Mouse (Mus musculus) cerebellum, adult 11-12 months (tissue): Measurements from ENCODE around the gene 4931422A03Rik.
A peak's percentile ranks its signal among the peaks of the same experiment; 100 is the strongest.
"Not testable (repeated sequence)": the region's sequence is repeated elsewhere in the genome, so short reads cannot be mapped to it uniquely, and the experiment has no call there.

Experiments
- DNase-seq: peaks from one replicate; pipeline ENCODE4 v3.0.0; 2022

The 4931422A03Rik gene

GRCm38 (mm10) chr2:104024656-104025055 is 3.5 kb downstream of the 4931422A03Rik start:
- DNase-seq, result no peak

DNA sequence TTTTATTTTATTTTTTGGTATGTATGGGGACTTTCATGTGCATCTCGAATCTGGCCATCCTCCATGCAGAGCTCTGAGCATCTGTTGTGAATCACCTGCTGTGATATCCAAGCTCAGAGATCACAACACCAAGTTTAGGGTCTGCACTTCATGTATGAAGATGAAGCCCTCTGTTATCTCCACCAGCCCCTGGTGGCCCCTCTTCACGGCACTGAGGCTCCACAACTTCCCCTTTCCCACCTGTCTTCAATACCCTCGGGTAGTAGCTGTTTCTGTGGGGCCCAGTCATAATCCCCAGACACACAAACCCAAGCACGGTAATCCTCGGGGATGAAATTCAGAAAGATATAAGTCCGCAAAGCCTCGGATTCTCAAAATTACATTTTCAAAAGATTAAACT is 5.1 kb downstream of the 4931422A03Rik start:
- DNase-seq, result no peak

GRCm38 (mm10) chr2:104008853-104009252 is 19.3 kb downstream of the 4931422A03Rik start:
- not testable (repeated sequence) for DNase-seq

GRCm38 (mm10) chr2:104007793-104008519 is 20.2 kb downstream of the 4931422A03Rik start:
- DNase-seq, result no peak

DNA sequence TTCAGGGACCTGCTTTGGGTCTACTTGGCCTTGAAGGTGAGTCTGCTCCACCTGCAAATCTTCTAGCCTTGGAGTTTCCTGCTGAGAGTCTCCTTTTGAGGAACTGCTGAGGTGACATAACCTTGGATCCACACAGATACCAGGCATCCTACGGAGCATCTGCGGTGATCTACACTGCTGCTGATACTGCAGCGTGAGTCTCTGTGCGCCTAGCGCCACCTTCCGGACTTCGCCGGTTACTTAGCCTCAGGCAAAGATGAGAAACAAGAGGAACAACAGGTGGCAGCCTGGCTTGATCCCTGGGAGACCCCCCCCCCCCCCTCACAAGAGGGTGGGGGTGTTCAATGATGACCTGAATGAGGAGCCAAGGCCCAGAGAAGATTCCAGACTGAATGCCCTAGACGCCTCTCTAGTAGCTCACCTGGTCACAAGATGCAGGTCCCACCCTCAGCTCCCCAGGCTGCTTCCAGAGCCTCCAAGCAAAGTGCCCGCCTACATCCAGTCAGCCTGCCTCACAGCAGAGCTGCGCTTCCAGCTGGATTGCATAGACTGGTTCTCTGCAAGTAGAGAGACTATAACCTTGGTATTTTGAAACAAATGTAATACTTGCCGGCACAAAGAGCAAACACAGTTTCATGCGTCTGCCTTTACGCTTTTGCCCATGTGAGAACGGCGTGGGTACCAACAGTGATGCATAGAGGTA is 25.3 kb downstream of the 4931422A03Rik start:
- DNase-seq, result no peak

DNA sequence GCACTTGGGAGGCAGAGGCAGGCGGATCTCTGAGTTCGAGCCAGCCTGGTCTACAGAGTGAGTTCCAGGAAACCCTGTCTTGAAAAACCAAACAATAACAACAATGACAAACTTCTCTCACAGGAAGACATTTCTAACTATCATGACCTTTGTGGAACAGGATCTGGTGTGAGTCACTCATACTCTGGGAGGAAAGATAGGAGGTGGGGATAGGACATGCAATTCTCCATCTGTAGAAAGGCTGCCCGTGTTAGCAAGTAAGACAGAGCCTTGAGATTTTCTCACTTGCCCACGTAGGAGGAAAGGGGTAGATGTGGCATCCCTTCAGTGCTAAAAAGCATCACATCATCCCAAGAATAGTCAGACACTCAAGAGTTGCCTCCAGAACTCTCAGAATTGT is 26.3 kb downstream of the 4931422A03Rik start:
- DNase-seq, result no peak

DNA sequence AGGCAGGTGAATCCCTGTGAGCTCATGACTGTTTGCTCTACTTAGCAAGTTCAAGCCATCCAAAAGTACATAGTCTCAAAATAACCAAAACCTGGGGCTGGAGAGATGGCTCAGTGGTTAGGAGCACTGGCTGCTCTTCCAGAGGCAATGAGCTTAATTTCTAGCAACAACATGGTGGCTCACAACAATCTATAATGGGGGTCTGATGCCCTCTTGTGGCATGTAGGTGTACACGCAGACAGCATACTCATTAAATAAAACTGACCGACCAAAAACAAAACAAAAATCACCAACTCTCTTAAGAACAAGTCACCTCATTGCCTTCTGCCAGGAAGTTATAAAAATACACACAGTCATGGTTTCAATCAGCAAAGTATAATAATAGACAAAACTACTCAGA is 27.1 kb downstream of the 4931422A03Rik start:
- no peak for DNase-seq

- no peak for DNase-seq
These were observed 35.4 kb downstream of the 4931422A03Rik start for GRCm38 (mm10) chr2:103992618-103993332.

DNA sequence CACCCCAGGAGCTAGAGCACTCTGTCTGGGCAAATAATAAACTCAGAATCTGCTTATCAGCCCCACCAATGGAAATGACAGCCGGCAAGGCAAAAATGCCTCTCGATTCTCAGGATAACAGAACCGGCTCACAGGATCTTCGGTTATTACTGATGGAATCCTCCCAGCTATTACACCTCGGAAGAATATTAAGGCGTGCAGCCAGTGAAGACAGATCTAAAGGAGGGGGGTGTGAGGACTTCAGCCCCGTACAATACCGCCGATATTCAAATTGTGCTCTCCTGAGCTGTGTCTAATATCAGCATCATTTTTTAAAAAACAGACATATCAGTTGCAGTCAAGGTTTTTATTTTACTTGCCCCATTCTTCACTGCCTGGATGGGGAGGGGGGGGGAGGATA is 36.0 kb downstream of the 4931422A03Rik start:
- DNase-seq, result no peak

DNA sequence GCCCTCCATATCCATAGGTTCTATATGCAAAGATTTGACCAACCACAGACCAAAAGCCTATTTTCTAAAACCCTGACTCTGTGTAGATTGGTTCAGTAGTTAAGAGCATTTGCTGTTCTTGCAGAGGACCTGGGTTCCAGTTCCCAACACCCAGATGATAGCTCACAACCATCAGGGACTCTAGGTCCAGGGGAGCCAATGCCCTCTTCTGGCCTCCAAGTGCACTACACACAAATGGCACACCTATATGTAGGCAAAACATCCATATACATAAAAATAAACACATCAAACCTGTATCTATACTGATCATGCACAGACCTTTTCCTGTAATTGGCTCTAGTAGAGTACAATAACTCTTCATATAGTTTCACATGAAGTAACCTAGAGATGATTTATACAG is 36.9 kb downstream of the 4931422A03Rik start:
- no peak for DNase-seq

GRCm38 (mm10) chr2:103989724-103990123 is 38.4 kb downstream of the 4931422A03Rik start:
- no peak for DNase-seq

- not testable (repeated sequence) for DNase-seq
These were observed 40.6 kb downstream of the 4931422A03Rik start for GRCm38 (mm10) chr2:103987595-103987994.

- DNase-seq, result no peak
These were observed 45.0 kb downstream of the 4931422A03Rik start for GRCm38 (mm10) chr2:103983146-103983545.

DNA sequence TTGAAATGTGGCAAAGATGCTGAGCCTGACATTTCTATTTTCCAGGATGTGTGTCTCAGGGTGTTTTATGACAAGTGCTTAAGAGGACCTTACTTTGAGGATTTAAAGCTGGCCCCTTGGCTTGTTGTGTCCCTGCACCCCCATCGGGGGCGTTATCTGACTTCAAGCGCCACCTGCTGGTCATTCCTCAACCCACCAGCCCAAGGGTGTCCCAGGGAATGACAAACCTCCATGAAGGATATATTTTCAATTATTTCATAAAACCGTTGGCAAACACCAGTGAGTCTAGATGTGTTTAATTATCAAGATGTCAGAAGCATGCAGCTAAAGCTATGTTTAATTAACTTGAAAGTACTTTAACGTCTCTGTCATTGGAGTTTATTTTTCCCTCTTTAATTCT is 45.9 kb downstream of the 4931422A03Rik start:
- DNase-seq, result peak; percentile 19

DNA sequence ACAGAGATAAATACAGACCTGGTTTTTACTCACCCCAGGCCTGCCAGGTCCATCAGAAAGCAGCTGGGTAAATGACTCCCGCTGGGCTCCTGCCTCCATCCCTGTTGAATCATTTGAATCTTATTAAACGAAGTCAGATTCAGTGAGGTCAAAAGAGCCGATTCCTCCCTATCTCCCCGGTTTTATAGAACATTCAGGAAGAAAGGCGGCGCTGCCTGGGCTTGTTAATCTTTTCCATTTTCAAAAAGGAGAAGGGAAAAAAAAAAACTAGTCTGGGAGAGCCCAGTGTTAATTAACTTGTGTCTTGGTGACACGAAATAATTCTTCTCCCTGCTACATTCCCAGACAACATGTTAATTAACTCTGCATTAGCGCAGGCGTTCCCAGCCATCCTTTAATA is 50.4 kb downstream of the 4931422A03Rik start:
- DNase-seq, result no peak

- no peak for DNase-seq
These were observed 50.9 kb downstream of the 4931422A03Rik start for GRCm38 (mm10) chr2:103977216-103977615.

DNA sequence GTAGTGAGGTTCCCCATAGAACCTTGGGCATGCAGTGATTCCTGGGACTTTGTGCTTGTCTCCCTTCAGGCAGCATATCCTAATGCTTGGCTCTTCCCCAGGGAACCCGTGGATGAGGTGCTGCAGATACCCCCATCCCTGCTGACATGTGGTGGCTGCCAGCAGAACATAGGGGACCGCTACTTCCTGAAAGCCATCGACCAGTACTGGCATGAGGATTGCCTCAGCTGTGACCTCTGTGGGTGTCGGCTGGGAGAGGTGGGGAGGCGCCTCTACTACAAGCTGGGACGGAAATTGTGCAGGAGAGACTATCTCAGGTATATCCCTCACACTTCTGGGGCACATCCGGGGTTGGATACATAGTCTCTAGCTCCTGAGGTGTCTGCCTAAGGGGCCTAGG is 52.3 kb downstream of the 4931422A03Rik start:
- DNase-seq, result no peak

GRCm38 (mm10) chr2:103971838-103972237 is 56.3 kb downstream of the 4931422A03Rik start:
- DNase-seq, result no peak

DNA sequence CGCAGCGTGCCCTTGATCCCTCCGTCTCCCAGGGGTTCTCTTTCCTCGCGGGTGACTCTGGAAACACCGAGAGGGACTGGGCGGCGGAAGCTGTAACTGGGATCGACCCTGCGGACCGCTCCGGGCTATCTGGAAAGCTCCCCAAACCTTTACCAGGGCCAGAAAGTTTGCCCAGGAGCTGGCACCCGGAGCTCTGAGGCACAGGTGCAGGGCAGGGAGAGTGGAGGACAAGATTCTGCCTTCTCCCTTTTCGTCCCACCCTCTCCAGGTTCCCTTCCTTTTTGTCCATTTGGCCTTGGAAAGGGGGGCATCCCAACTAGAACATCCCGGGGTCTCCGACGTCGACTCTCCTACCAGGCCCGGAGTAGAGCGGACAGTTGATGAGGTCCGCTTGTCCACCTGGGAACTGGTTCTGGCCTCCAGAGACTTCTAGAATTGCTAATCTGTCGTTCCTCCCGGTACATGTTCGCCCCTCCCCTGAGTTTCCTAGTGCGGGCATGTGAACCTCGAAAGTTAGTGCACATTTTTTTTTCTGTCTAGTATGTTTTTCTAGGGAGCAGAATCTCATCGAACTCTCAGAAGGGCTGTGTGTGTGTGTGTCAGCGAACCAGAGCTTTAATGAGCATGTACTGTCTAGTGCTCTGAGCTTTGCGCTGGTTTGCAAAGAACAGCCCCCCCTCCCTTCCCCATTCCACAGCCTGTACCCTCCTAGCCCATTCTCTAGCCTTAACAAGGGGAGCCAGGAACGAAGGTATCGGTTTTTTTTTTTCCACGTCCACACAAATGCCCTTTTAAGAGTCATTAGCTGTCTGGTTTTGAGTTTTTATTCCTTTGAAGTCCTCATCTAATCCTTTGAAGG is 57.1 kb downstream of the 4931422A03Rik start:
- no peak for DNase-seq

GRCm38 (mm10) chr2:103970041-103970790 is 57.9 kb downstream of the 4931422A03Rik start:
- DNase-seq, result peak; percentile 12

DNA sequence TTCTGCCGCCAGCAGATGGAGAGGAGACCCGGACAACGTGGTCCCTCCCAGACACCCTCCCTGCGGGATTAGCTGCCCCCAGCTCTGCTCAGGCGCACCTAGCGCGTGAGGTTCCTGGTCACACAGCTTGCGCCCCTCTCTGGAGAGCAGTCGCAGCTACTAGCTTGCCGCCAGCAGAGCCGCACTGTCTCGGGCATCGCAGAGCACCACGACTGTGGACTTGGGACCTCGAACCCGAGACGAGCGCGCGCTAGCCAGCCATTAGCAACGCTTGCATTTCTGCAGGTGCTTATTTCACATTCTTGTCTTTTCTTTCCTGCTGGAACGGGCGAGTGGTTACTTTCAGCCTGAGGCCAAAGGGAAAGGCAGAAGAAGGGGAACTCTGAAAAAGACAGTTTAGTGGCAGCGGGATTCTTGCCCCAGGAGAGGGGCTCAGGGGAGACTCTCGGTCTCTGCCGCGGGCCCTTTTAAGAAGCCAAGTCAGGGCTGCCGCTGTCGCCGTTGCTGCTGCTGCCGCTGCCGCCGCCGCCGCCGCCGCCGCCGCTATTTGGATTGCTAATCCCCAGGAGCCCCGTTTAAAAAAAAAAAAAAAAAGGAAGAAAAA is 58.6 kb downstream of the 4931422A03Rik start:
- peak; percentile 16 for DNase-seq
